Mouse (Mus musculus) brain, embryonic 14.5 days (tissue): ENCODE measurements at regions not wholly inside any gene's neighbourhood (a gene's known extent, or its start where the extent isn't known, plus 50 kb on each side); places are given as distances from the start of the nearest gene placed in this dataset.

Experiments
- DNase-seq: peaks from one replicate; pipeline ENCODE4 v3.0.0-alpha.2; 2011; ENCODE audit warnings: low read depth
- CTCF ChIP-seq: fragments of 200-500 bp; IDR thresholded peaks from 2 replicates; pipeline ENCODE4 v1.5.1; 2012; ENCODE audit warnings: inconsistent platforms, mild to moderate bottlenecking, moderate library complexity, borderline replicate concordance; ENCODE audit not compliant: insufficient read depth, insufficient read length; ENCODE audit errors: extremely low read depth
- POLR2A ChIP-seq: fragments of 200-500 bp; IDR thresholded peaks from 2 replicates; pipeline ENCODE4 v1.6.1; 2012; ENCODE audit warnings: mild to moderate bottlenecking, inconsistent platforms, borderline replicate concordance; ENCODE audit not compliant: poor library complexity, insufficient read depth, insufficient read length, severe bottlenecking; ENCODE audit errors: extremely low read depth

DNA sequence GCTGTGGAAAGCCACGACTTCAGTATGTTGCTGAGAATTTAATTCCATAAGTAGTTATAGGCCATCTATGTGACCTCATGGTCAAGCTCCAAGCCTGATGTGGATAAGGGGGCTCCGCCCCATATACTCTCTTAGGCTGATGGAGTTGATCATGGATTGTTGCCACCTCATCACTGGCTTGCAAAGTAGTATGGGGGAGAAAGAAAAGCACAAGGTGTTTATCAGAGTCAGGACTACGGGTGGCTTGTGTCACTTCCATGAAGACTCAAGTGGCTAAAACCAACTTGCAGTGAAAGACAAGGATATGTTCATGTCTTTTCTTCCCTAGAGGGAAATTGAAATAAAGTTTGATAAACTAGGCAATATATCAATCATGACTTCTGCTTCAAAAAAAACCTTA lies 102.9 kb upstream of the Fut8 start:
- no peak for DNase-seq

DNA sequence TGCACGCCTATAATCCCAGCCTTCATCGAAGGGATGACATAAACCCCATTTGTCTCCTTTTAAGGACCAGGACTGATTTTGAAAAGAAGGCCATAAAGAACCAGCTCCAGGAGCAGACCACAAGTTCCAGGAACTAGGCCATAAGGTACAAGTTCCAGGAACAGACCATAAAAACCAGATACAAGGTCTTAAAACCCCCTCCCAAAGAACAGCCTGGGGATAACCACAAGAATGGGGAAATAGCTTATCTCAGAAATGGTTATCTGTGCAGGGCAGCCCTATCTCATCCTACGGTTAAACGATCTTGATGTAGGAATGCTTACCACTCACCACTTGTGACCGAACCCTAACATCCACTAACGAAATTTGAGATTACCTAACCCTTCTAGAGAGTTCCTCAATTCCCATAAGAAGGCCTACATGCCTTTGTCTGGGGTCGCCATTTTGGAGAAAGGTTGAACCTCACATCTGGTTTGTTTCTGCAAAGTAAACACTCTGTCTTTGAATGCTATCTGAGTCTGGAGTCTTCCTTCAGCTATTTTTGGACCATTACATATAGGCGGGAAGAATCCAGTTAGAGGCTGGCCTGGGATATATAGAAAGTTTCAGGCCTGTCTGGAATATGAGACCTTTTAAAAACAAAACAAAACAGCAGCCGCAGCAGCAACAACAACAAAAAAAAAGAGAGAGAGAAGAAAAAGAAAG lies 103.5 kb upstream of the Fut8 start:
- TF ChIP-seq CTCF = no peak
- TF ChIP-seq POLR2A = no peak
- DNase-seq = no peak

More for the DNA sequence above, 102.9 kb upstream of the Fut8 start:
- TF ChIP-seq POLR2A (no peak), CTCF (no peak)

DNA sequence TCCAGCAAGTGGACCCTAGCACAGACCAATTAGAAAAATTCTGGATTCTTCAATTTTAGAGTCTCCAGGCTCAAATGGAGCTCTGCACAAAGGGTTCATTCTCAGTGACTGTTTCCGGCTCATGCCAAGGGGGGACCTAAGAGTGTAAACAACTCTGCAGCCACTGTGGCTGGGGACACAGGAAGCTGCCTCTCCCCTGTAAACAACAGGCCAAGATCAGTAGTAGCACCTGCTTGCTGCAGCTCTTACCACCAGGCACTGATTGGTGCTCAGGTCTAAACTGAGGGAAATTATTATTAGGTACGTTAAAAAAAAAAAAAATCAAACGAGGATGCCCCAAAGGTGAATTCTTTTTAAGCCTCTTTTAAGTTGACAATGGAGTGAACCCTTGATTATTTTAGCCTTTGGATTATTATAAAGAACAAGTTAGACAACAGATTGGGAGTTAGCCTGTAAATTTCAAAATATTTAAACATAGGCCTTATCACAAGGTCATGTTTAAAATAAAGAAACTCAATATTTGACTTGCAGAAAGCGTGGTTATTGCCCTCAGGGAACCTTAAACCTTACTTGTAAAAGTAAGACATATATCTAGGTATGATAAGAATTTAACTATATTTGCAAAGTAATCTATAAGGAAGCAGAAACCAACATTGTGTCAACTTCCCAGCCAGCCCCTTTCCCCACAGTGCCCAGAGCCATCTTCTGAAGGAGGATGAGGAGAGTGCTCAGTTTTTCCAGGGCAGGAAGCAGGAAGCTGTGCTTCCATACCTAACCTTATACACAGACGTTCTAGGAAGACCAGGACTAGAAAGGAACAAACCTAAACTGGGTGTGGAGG lies 104.2 kb upstream of the Fut8 start:
- no peak for DNase-seq
- no peak for TF ChIP-seq CTCF
- TF ChIP-seq POLR2A = no peak

DNA sequence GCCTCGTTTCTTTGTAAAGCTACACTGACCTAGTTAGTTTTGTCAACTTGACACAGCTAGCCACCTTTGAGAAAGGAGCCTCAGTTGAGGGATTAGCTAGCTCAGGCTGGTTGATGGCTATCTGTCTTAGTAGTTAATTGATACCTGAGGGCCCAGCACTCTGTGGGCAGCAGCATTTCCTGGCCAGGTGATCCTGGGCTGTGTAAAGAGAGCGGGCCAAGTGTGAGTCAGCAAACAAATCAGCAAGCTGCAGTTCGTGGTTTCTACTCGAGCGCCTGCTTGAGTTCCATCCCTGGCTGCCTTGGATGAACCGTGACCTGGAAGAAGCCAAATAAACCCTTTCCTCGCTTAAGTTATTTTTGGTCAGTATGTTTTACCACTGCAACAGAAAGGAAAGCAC lies 106.6 kb upstream of the Fut8 start:
- DNase-seq = no peak

DNA sequence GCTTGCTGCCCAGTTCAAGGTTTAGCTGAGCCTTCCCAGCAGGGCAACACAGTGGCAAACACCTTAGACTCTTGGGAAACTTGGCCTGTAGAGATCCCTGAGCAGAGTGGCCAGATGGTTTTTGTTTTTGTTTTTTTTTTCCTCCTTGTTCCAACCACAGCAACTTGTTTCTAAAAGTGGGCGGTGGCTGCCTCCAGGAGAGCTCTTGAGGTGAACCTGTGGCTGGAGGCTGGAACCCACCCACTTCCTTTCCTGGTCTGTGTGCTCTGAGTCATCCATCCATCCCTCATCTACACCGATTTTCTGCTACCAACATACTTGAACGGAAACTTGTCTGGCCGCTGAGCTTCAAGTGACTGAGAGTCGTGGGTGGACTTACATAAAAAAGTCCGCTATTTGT lies 107.4 kb upstream of the Fut8 start:
- DNase-seq = peak; percentile 29
- no peak for TF ChIP-seq CTCF
- no peak for TF ChIP-seq POLR2A

More for the DNA sequence above, 106.6 kb upstream of the Fut8 start:
- TF ChIP-seq CTCF (no peak), POLR2A (no peak)

DNA sequence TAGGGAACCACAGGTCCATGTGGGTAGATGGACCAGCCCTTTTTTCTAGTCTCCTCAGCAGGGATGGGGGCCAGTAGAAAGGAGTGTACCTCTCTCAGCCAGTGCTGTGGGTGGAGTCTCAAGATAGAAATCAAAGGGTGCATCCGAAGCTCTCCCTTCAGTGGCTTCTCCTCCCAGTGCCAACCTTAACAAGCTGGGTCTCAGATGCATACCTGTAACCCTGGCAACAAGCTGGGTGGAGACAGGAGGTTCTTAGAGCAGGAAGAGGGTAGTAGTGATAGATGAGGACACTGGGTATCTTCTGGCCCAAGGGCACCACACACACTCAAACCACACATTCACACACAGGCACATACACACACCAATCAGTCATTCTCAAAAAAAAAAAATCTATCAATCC lies 113.7 kb upstream of the Fut8 start:
- TF ChIP-seq CTCF = no peak
- no peak for TF ChIP-seq POLR2A
- DNase-seq = no peak

DNA sequence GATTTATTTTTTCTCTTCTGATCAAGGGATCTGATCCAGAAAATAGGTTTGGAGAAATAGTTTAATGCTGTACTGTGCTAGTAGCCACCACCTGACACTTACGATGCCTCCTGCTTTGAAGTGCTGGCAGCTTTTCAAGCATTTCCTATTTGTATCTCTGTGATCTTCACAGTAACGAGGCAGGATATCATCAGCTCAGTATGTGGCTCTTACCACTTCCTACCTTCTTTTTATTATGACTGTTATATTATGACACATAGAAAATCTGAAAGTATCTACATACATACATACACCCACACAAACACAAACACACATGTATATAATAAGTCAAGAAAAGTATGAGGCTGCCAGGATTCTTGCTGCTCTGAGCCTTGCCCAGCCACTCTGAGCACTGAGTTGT lies 124.4 kb upstream of the Fut8 start:
- DNase-seq = no peak
- TF ChIP-seq POLR2A = no peak
- no peak for TF ChIP-seq CTCF

DNA sequence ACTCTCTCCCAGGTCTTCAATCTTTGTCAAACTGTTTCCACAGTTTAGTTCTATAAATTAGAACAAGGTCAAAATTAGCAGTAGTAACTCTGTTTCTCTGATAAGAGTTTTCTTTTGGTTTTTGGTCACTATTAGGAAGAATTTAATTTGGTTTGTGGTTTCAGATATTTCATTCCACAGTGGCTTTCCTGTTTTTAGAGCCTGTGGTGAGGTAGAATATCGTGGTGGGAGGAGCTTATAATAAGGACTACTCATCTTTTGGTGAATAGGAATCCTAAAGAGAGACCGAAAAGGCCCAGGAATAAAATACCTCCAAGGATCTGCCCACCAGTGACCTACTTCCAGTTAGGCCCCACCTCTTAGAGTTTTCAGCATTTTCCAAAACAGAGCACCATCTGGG lies 125.8 kb upstream of the Fut8 start:
- TF ChIP-seq POLR2A = no peak
- no peak for TF ChIP-seq CTCF
- no peak for DNase-seq

DNA sequence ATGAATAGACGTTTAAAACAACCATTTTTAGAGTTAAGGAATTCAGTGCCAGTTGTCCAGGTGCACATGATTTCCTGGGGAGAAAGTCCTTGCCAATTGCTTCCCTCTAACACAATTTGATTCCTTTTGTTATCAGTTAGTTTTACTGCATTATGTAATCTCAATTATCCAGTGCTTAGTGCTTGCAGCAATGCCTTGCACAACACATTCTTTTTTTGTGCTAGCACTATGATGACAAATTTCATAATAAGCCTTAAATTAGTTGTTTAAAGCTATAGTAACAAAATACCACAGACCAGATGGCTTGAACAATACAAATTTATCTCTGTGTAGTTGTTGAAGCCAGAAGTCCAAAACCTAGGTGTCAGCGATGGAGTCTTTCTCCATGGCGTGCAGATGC lies 130.7 kb upstream of the Fut8 start:
- TF ChIP-seq POLR2A = no peak
- TF ChIP-seq CTCF = no peak
- no peak for DNase-seq

DNA sequence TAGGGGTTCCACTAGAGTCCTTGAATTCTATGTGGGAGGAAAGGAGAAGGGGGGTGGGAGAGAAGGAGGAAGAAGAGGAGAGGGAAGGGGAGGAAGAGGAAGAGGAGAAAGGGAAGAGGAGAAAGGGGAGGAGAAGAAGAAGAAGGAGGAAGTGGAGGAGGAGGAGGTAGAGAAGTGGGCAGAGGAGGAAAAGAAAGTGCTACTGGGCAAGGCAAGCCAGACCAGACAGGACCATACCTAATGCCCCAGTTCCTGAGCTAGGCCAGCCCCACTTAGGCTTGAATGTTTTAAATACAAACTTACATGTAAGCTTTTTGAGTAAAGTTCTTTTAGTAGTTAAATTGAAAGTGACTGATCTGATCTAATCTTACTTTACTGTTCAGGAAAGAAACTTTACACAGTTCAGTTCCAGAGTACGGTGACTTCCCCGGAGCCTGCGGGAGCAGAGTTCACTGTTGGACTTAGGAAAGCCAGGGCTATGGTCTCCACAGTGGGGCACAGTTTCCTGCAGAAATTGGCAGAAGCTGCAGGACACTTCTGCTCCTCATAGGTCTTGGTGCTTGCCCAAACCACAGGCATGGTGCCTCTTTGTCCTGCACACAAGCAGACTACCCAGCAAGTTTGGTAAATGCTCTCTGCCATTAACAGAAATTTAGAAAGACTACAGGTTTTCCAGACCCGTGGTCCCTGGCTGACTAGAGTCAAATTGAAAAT lies 131.9 kb upstream of the Fut8 start:
- TF ChIP-seq POLR2A = no peak
- no peak for TF ChIP-seq CTCF
- DNase-seq = no peak

DNA sequence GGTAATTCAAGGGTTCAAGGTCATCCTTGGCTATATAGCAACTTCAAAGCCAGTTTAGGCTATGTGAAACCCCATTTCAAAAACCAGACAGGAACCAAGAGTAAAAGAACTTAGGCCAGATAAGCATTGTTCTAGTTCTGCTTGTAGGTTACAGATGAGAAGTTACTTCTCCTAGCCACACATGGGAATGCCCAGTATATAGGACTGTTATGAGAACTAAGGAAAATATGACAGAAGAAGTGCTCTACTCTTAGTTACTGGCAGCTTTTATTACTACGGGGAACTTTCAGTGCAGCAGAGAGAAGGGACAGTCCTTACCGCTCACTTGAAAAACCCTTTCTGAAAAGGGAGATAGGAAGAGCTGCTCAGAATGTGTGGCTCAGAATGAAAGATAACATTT lies 137.4 kb upstream of the Fut8 start:
- TF ChIP-seq CTCF (no peak), POLR2A (no peak)
- DNase-seq = no peak

DNA sequence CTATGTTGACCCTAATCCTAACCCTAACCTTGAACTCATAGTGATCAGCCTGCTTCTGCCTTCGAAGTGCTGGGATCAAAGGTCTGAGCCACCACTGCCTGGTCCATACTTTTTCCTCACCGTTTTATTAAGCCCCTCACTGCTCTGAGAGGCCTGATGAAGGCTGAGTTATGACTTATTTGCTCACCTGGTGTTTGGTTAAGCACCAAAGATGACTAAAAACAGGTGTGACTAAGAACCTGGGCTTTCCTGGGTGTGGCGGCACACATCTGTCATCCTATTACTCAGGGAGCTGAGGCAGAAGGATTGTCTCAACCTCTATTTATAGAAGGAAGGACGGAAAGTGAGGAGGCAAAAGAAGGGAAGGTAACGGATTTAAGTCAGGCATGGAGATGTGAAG lies 137.5 kb upstream of the Max start:
- DNase-seq = no peak
- TF ChIP-seq CTCF (no peak), POLR2A (no peak)

DNA sequence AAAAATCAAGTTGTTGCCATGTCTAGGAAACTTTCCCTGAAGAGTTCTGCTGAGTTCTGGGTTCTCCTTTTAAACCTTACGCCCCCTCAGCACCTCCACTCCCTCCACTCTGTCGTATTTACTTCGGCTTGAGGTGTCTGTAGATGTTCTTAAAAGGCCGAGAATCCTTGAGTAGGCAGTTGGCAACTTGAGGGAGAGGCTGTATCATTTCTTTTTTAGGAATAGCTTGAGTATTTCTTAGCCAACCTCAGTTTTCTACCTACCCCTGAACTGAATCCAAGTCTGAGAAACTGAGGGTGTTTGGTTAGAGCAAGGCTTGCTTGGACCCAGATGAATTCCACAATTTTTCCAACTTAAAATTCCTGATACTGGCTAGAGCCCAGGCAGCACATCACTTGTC lies 136.8 kb upstream of the Max start:
- DNase-seq = no peak
- TF ChIP-seq CTCF = no peak
- TF ChIP-seq POLR2A = no peak
